Mouse (Mus musculus) embryonic facial prominence, embryonic 10.5 days (tissue): ENCODE measurements around the gene Wdtc1. TPM values are rescaled to one million over a fixed set of nuclear protein-coding genes. Genes with fewer than 3 reads are reported as not detected.

Source experiments
- DNase-seq: peaks from one replicate; pipeline ENCODE4 v3.0.0-alpha.2; 2017; ENCODE audit warnings: low spot score
- H3K27ac ChIP-seq: fragments of 300-500 bp; sonication (generic); replicated peaks from 2 replicates; pipeline ENCODE4 v1.5.1; 2016; ENCODE audit warnings: mild to moderate bottlenecking
- H3K27me3 ChIP-seq: fragments of 300-500 bp; sonication (generic); replicated peaks from 2 replicates; pipeline ENCODE4 v1.6.1; 2016; ENCODE audit warnings: low read depth, mild to moderate bottlenecking; ENCODE audit not compliant: poor library complexity, severe bottlenecking
- H3K36me3 ChIP-seq: fragments of 300-500 bp; sonication (generic); replicated peaks from 2 replicates; pipeline ENCODE4 v1.6.1; 2016; ENCODE audit warnings: mild to moderate bottlenecking, moderate library complexity
- H3K4me1 ChIP-seq: fragments of 300-500 bp; sonication (generic); 2 replicates; pipeline ENCODE4 v1.6.1; 2016
- H3K4me3 ChIP-seq: fragments of 300-500 bp; sonication (generic); 2 replicates; pipeline ENCODE4 v1.5.1; 2016; ENCODE audit warnings: mild to moderate bottlenecking, moderate library complexity
- H3K9me3 ChIP-seq: fragments of 300-500 bp; sonication (generic); 2 replicates; pipeline ENCODE4 v1.6.1; 2016; ENCODE audit warnings: mild to moderate bottlenecking
- WGBS: fragments of 180-500 bp; shearing (Covaris S2); methylation state at CpG from one replicate; pipeline ENCODE4 v1.1.7; 2016; 5-methylcytosine and 5-hydroxymethylcytosine counted together
- polyA plus RNA-seq: library from polyadenylated mRNA; unstranded; fragments of >200 nt; fragmentation: Nextera tagmentation; extraction: Ambion mirVana; gene quantifications from 2 replicates; pipeline ENCODE4 v1.2.1, GENCODE M21; 2016

Wdtc1 gene
- polyA plus RNA-seq: 17.2 and 17.7 TPM in 2 replicates

GRCm38 (mm10) chr4:133353367-133354365 is at the start of gene Wdtc1:
Gene Wdtc1, minus strand, starts transcription at chr4:133353481.
- no peaks in the 10 kb centered on the region for H3K27me3 ChIP-seq
- H3K36me3 ChIP-seq: no peaks in the 10 kb centered on the region
- WGBS: 91% methylated on average over 23 of the region's 23 CpGs
- no peak within 1 kb of the TSS for H3K27ac ChIP-seq
- no peak for DNase-seq
- no peak within 1 kb of the TSS for H3K4me3 ChIP-seq
- H3K4me1 ChIP-seq: no peaks in the 10 kb centered on the region
- no peaks in the 10 kb centered on the region for H3K9me3 ChIP-seq

GRCm38 (mm10) chr4:133402011-133402410 is 48.7 kb upstream of the Wdtc1 start:
- Histone ChIP-seq H3K27me3 (no peaks in the 10 kb centered on the region), H3K4me3 (no peak overlapping the region), H3K4me1 (peaks cover 59% of the 10 kb centered on the region), H3K9me3 (no peaks in the 10 kb centered on the region), H3K36me3 (peaks cover 3% of the 10 kb centered on the region; the same call in 1 of the 2 replicates), H3K27ac (no peak overlapping the region)
- WGBS: 66% methylated on average over 13 of the region's 13 CpGs
- no peak for DNase-seq

- DNase-seq: no peak
- WGBS: 48% methylated on average over 7 of the region's 7 CpGs
- peak overlapping the region; percentile 51; the same call in 1 of the 2 replicates for H3K27ac ChIP-seq
Measured at GRCm38 (mm10) chr4:133400098-133400497, 46.8 kb upstream of the Wdtc1 start.

GRCm38 (mm10) chr4:133399509-133399908 is 46.2 kb upstream of the Wdtc1 start:
- peaks cover 69% of the 10 kb centered on the region for H3K4me1 ChIP-seq
- H3K9me3 ChIP-seq: no peaks in the 10 kb centered on the region
- WGBS: 91% methylated on average over 6 of the region's 6 CpGs
- H3K27me3 ChIP-seq: no peaks in the 10 kb centered on the region
- H3K36me3 ChIP-seq: no peaks in the 10 kb centered on the region; the same call in 1 of the 2 replicates
- H3K27ac ChIP-seq: peak overlapping the region; percentile 51; the same call in 1 of the 2 replicates
- H3K4me3 ChIP-seq: no peak overlapping the region
- DNase-seq: no peak

More at GRCm38 (mm10) chr4:133400098-133400497, 46.8 kb upstream of the Wdtc1 start:
- peaks cover 64% of the 10 kb centered on the region for H3K4me1 ChIP-seq
- no peaks in the 10 kb centered on the region for H3K9me3 ChIP-seq
- H3K36me3 ChIP-seq: no peaks in the 10 kb centered on the region; the same call in 1 of the 2 replicates
- no peak overlapping the region for H3K4me3 ChIP-seq
- H3K27me3 ChIP-seq: no peaks in the 10 kb centered on the region

GRCm38 (mm10) chr4:133398619-133399018 is 45.3 kb upstream of the Wdtc1 start:
- 85% methylated on average over 5 of the region's 5 CpGs for WGBS

GRCm38 (mm10) chr4:133397961-133398360 is 44.7 kb upstream of the Wdtc1 start:
- H3K9me3 ChIP-seq: no peaks in the 10 kb centered on the region
- H3K27ac ChIP-seq: peak overlapping the region; percentile 7; the same call in 1 of the 2 replicates
- 83% methylated on average over 8 of the region's 8 CpGs for WGBS
- H3K27me3 ChIP-seq: no peaks in the 10 kb centered on the region
- no peak for DNase-seq
- H3K4me3 ChIP-seq: no peak overlapping the region
- no peaks in the 10 kb centered on the region for H3K36me3 ChIP-seq
- H3K4me1 ChIP-seq: peaks cover 76% of the 10 kb centered on the region

More at GRCm38 (mm10) chr4:133398619-133399018, 45.3 kb upstream of the Wdtc1 start:
- no peak for DNase-seq
- H3K4me3 ChIP-seq: no peak overlapping the region
- peak overlapping the region; percentile 24; the same call in 1 of the 2 replicates for H3K27ac ChIP-seq
- peaks cover 76% of the 10 kb centered on the region for H3K4me1 ChIP-seq
- H3K27me3 ChIP-seq: no peaks in the 10 kb centered on the region
- no peaks in the 10 kb centered on the region for H3K9me3 ChIP-seq
- no peaks in the 10 kb centered on the region; the same call in 1 of the 2 replicates for H3K36me3 ChIP-seq

GRCm38 (mm10) chr4:133397299-133397698 is 44.0 kb upstream of the Wdtc1 start:
- Histone ChIP-seq H3K27ac (peak overlapping the region; percentile 7; the same call in 1 of the 2 replicates), H3K36me3 (no peaks in the 10 kb centered on the region), H3K27me3 (no peaks in the 10 kb centered on the region), H3K4me1 (peaks cover 76% of the 10 kb centered on the region), H3K4me3 (no peak overlapping the region), H3K9me3 (no peaks in the 10 kb centered on the region)
- DNase-seq: no peak
- 42% methylated on average over 5 of the region's 5 CpGs for WGBS

- H3K4me1 ChIP-seq: peaks cover 79% of the 10 kb centered on the region
- H3K27me3 ChIP-seq: no peaks in the 10 kb centered on the region
- H3K4me3 ChIP-seq: peak overlapping the region; percentile 16; the same call in 1 of the 2 replicates
- no peak for DNase-seq
- no peaks in the 10 kb centered on the region for H3K36me3 ChIP-seq
- peak overlapping the region; percentile 57 for H3K27ac ChIP-seq
- H3K9me3 ChIP-seq: no peaks in the 10 kb centered on the region
- 72% methylated on average over 2 of the region's 2 CpGs for WGBS
Measured at GRCm38 (mm10) chr4:133396079-133396478, 42.8 kb upstream of the Wdtc1 start.

GRCm38 (mm10) chr4:133394981-133395573 is 41.8 kb upstream of the Wdtc1 start:
- Histone ChIP-seq H3K36me3 (no peaks in the 10 kb centered on the region), H3K4me1 (peaks cover 79% of the 10 kb centered on the region), H3K27ac (peak overlapping the region; percentile 36; the same call in 1 of the 2 replicates), H3K4me3 (no peak overlapping the region), H3K9me3 (no peaks in the 10 kb centered on the region), H3K27me3 (no peaks in the 10 kb centered on the region)
- 87% methylated on average over 4 of the region's 4 CpGs for WGBS
- no peak for DNase-seq

- WGBS: 81% methylated on average over 18 of the region's 18 CpGs
- no peak for DNase-seq
- peaks cover 6% of the 10 kb centered on the region for H3K36me3 ChIP-seq
- H3K27ac ChIP-seq: 0 out of 2 replicates have a peak overlapping the region, but pooled peaks have one; percentile 20
- no peaks in the 10 kb centered on the region for H3K27me3 ChIP-seq
- no peaks in the 10 kb centered on the region for H3K9me3 ChIP-seq
- peaks cover 53% of the 10 kb centered on the region for H3K4me1 ChIP-seq
- H3K4me3 ChIP-seq: no peak overlapping the region
Measured at GRCm38 (mm10) chr4:133391185-133392040, 38.1 kb upstream of the Wdtc1 start.

GRCm38 (mm10) chr4:133390585-133390984 is 37.3 kb upstream of the Wdtc1 start:
- Histone ChIP-seq H3K9me3 (no peaks in the 10 kb centered on the region), H3K4me3 (no peak overlapping the region), H3K36me3 (peaks cover 6% of the 10 kb centered on the region), H3K27me3 (no peaks in the 10 kb centered on the region), H3K4me1 (peaks cover 49% of the 10 kb centered on the region), H3K27ac (peak overlapping the region; percentile 20; the same call in 1 of the 2 replicates)
- WGBS: 90% methylated on average over 6 of the region's 6 CpGs
- DNase-seq: no peak
